Mouse (Mus musculus) brain, embryonic 14.5 days (tissue): Measurements from ENCODE around the gene Psip1.
"Not testable (repeated sequence)": the region's sequence is repeated elsewhere in the genome, so short reads cannot be mapped to it uniquely, and the experiment has no call there.

Source experiments
- CTCF ChIP-seq: fragments of 200-500 bp; IDR thresholded peaks from 2 replicates; pipeline ENCODE4 v1.5.1; 2012; ENCODE audit warnings: inconsistent platforms, mild to moderate bottlenecking, moderate library complexity, borderline replicate concordance; ENCODE audit not compliant: insufficient read depth, insufficient read length; ENCODE audit errors: extremely low read depth
- POLR2A ChIP-seq: fragments of 200-500 bp; IDR thresholded peaks from 2 replicates; pipeline ENCODE4 v1.6.1; 2012; ENCODE audit warnings: mild to moderate bottlenecking, inconsistent platforms, borderline replicate concordance; ENCODE audit not compliant: poor library complexity, insufficient read depth, insufficient read length, severe bottlenecking; ENCODE audit errors: extremely low read depth

DNA sequence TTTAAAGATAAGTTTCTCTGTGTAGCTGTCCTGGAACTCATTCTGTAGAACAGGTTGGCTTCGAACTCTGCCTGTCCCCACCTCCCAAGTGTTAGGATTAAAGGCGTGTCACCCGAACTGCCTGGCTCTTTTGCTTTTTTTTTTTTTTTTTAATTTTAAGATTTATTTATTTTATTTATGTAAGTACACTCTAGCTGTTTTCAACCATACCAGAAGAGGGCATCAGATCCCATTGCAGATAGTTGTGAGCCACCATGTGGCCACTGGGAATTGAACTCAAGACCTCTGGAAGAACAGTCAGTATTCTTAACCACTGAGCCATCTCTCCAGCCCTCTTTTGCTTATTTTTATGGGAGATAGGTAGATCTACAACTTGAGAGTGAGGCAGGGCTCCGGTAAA, 43.8 kb upstream of the Psip1 start:
- not testable (repeated sequence) for TF ChIP-seq CTCF, POLR2A
